Mouse (Mus musculus) MEL (cell line): Measurements from ENCODE around the gene Glod4. TPM values are rescaled to one million over a fixed set of nuclear protein-coding genes. Genes with fewer than 3 reads are reported as not detected.

Experiments used
- DNase-seq: peaks from one replicate; pipeline ENCODE4 v3.0.0; 2011; ENCODE audit warnings: low read depth, low spot score
- H3K27ac ChIP-seq: 2 replicates; pipeline ENCODE4 v1.5.1; 2012; ENCODE audit warnings: low read depth, mild to moderate bottlenecking, control low read depth, low read length, moderate library complexity; ENCODE audit not compliant: control insufficient read depth
- H3K27me3 ChIP-seq, 2 experiments: fragments of 150-350 bp in 1 of 2; sonication (generic) in 1 of 2; 2 replicates each; pipeline ENCODE4 v1.6.1; 2012; ENCODE audit warnings: low read length in 2 of 2, mild to moderate bottlenecking in 2 of 2, improper control_type of control experiment in 1 of 2, moderate library complexity in 1 of 2; ENCODE audit not compliant: insufficient read depth in 2 of 2, control insufficient read depth in 1 of 2
- H3K36me3 ChIP-seq, 2 experiments: 2 replicates each; pipeline ENCODE4 v1.6.1; 2012 to 2014; ENCODE audit warnings: low read length in 2 of 2, improper control_type of control experiment in 1 of 2, inconsistent platforms in 1 of 2, mild to moderate bottlenecking in 1 of 2; ENCODE audit not compliant: insufficient read depth in 2 of 2, control insufficient read depth in 1 of 2
- H3K4me1 ChIP-seq, 2 experiments: fragments of 150-350 bp in 1 of 2; sonication (generic) in 1 of 2; 2 replicates each; pipeline ENCODE4 v1.6.1; 2012; ENCODE audit warnings: low read length in 2 of 2, improper control_type of control experiment in 1 of 2, mild to moderate bottlenecking in 1 of 2; ENCODE audit not compliant: insufficient read depth in 2 of 2, control insufficient read depth in 1 of 2
- H3K4me3 ChIP-seq, 2 experiments: fragments of 150-350 bp in 1 of 2; sonication (generic) in 1 of 2; 2 replicates each; pipeline ENCODE4 v1.5.1; 2012; ENCODE audit warnings: low read depth in 2 of 2, low read length in 2 of 2, mild to moderate bottlenecking in 2 of 2, moderate library complexity in 2 of 2, control low read depth in 1 of 2, improper control_type of control experiment in 1 of 2; ENCODE audit not compliant: control insufficient read depth in 1 of 2, insufficient read depth in 1 of 2
- H3K79me2 ChIP-seq: 2 replicates; pipeline ENCODE4 v1.6.1; 2012; ENCODE audit warnings: mild to moderate bottlenecking, low read length, moderate library complexity; ENCODE audit not compliant: control insufficient read depth, poor library complexity, insufficient read depth
- H3K9ac ChIP-seq: 2 replicates; pipeline ENCODE4 v1.6.1; 2012; ENCODE audit warnings: low read depth, mild to moderate bottlenecking, control low read depth, low read length, moderate library complexity; ENCODE audit not compliant: control insufficient read depth, poor library complexity, severe bottlenecking
- H3K9me3 ChIP-seq: fragments of 150-350 bp; sonication (generic); replicated peaks from 2 replicates; pipeline ENCODE4 v1.6.1; 2012; ENCODE audit warnings: mild to moderate bottlenecking, low read length, improper control_type of control experiment, moderate library complexity; ENCODE audit not compliant: insufficient read depth
- BHLHE40 ChIP-seq: IDR thresholded peaks from 2 replicates; pipeline ENCODE4 v1.6.1; 2012; ENCODE audit warnings: low read depth, mild to moderate bottlenecking, inconsistent platforms, low read length, improper control_type of control experiment, borderline replicate concordance
- CHD1 ChIP-seq: IDR thresholded peaks from 2 replicates; pipeline ENCODE4 v1.6.1; 2012; ENCODE audit warnings: low read depth, mild to moderate bottlenecking, inconsistent platforms, low read length, improper control_type of control experiment
- CHD2 ChIP-seq: IDR thresholded peaks from 2 replicates; pipeline ENCODE4 v1.6.1; 2011; ENCODE audit warnings: low read length, improper control_type of control experiment
- E2F4 ChIP-seq: IDR thresholded peaks from 2 replicates; pipeline ENCODE4 v1.6.1; 2011; ENCODE audit warnings: low read depth, low read length, improper control_type of control experiment, borderline replicate concordance
- ETS1 ChIP-seq: IDR thresholded peaks from 2 replicates; pipeline ENCODE4 v1.6.1; 2012; ENCODE audit warnings: low read depth, mild to moderate bottlenecking, inconsistent platforms, low read length, improper control_type of control experiment, moderate library complexity
- GABPA ChIP-seq: IDR thresholded peaks from 2 replicates; pipeline ENCODE4 v1.6.1; 2012; ENCODE audit warnings: low read depth, mild to moderate bottlenecking, inconsistent platforms, low read length, improper control_type of control experiment, moderate library complexity
- HCFC1 ChIP-seq: IDR thresholded peaks from 2 replicates; pipeline ENCODE4 v1.6.1; 2012; ENCODE audit warnings: low read depth, mild to moderate bottlenecking, inconsistent platforms, low read length, improper control_type of control experiment, moderate library complexity
- KAT2A ChIP-seq: conservative IDR thresholded peaks from 2 replicates; pipeline ENCODE4 v1.6.1; 2012; ENCODE audit warnings: low read depth, low read length, improper control_type of control experiment, inconsistent platforms
- MAZ ChIP-seq: IDR thresholded peaks from 2 replicates; pipeline ENCODE4 v1.6.1; 2012; ENCODE audit warnings: low read depth, mild to moderate bottlenecking, inconsistent platforms, low read length, improper control_type of control experiment
- MEF2A ChIP-seq: IDR thresholded peaks from 2 replicates; pipeline ENCODE4 v1.6.1; 2014; ENCODE audit warnings: low read depth, mild to moderate bottlenecking, inconsistent platforms, low read length, improper control_type of control experiment; ENCODE audit not compliant: poor library complexity, insufficient replicate concordance, severe bottlenecking; ENCODE audit errors: extremely low read depth
- MXI1 ChIP-seq: IDR thresholded peaks from 2 replicates; pipeline ENCODE4 v1.6.1; 2011; ENCODE audit warnings: mild to moderate bottlenecking, low read depth, low read length, improper control_type of control experiment
- MYB ChIP-seq: IDR thresholded peaks from 2 replicates; pipeline ENCODE4 v1.6.1; 2011; ENCODE audit warnings: mild to moderate bottlenecking, low read depth, low read length, improper control_type of control experiment
- NELFE ChIP-seq: IDR thresholded peaks from 2 replicates; pipeline ENCODE4 v1.6.1; 2011; ENCODE audit warnings: low read depth, low read length, improper control_type of control experiment
- NRF1 ChIP-seq: IDR thresholded peaks from 2 replicates; pipeline ENCODE4 v1.6.1; 2014; ENCODE audit warnings: low read depth, mild to moderate bottlenecking, inconsistent platforms, low read length, improper control_type of control experiment, moderate library complexity; ENCODE audit not compliant: poor library complexity, insufficient read depth, severe bottlenecking
- POLR2AphosphoS5 ChIP-seq: IDR thresholded peaks from 2 replicates; pipeline ENCODE4 v1.6.1; 2012; ENCODE audit warnings: low read depth, borderline replicate concordance, mild to moderate bottlenecking, inconsistent platforms, low read length, moderate library complexity, mixed read lengths
- SMC3 ChIP-seq: IDR thresholded peaks from 2 replicates; pipeline ENCODE4 v1.6.1; 2011; ENCODE audit warnings: low read depth, low read length, improper control_type of control experiment
- TAL1 ChIP-seq: IDR thresholded peaks from 2 replicates; pipeline ENCODE4 v1.6.1; 2012; ENCODE audit warnings: mild to moderate bottlenecking, inconsistent platforms, low read length, moderate library complexity, mixed read lengths
- TBP ChIP-seq: IDR thresholded peaks from 2 replicates; pipeline ENCODE4 v1.8.0; 2011; ENCODE audit warnings: low read depth, low read length, improper control_type of control experiment
- TCF12 ChIP-seq: IDR thresholded peaks from 2 replicates; pipeline ENCODE4 v1.6.1; 2014; ENCODE audit warnings: low read depth, mild to moderate bottlenecking, inconsistent platforms, low read length, improper control_type of control experiment, moderate library complexity
- USF2 ChIP-seq, 2 experiments: IDR thresholded peaks; 2 replicates each; pipeline ENCODE4 v1.6.1; 2011 to 2012; ENCODE audit warnings: improper control_type of control experiment in 2 of 2, low read length in 2 of 2, borderline replicate concordance in 1 of 2, inconsistent platforms in 1 of 2, low read depth in 1 of 2, mild to moderate bottlenecking in 1 of 2; ENCODE audit not compliant: insufficient read depth in 1 of 2
- ZC3H11A ChIP-seq: IDR thresholded peaks from 2 replicates; pipeline ENCODE4 v1.6.1; 2012; ENCODE audit warnings: low read depth, mild to moderate bottlenecking, inconsistent platforms, low read length, improper control_type of control experiment
- ZKSCAN1 ChIP-seq: IDR thresholded peaks from 2 replicates; pipeline ENCODE4 v1.6.1; 2012; ENCODE audit warnings: low read depth, mild to moderate bottlenecking, inconsistent platforms, low read length, improper control_type of control experiment, moderate library complexity
- ZNF384 ChIP-seq: IDR thresholded peaks from 2 replicates; pipeline ENCODE4 v1.6.1; 2012; ENCODE audit warnings: low read depth, mild to moderate bottlenecking, inconsistent platforms, low read length, improper control_type of control experiment
- polyA plus RNA-seq, 2 experiments: library from polyadenylated mRNA; stranded (reverse) in 1 of 2; unstranded in 1 of 2; fragments of >175 nt in 1 of 2; fragments of >200 nt in 1 of 2; gene quantifications; 2 replicates each; pipeline versions ENCODE4 v1.2.1 to v1.2.4; 2012; ENCODE audit warnings: low replicate concordance in 2 of 2, low read depth in 1 of 2; ENCODE audit not compliant: insufficient read length in 2 of 2, insufficient read depth in 1 of 2, missing spikeins in 1 of 2
- total RNA-seq: library from RNA; depleted of rRNA; stranded (reverse); fragments of 300-350 nt; gene quantifications from 2 replicates; pipeline ENCODE4 v1.2.3, GENCODE M21; 2012

The Glod4 gene
- total and polyA plus RNA-seq, 3 experiments: 63.9 to 139 TPM; not detected in 1

GRCm38 (mm10) chr11:76122571-76122970 is 121.0 kb downstream of the Glod4 start (continued):
- TF ChIP-seq BHLHE40 (no peak), TAL1 (no peak)

- peaks cover 0 to 2% of the 10 kb centered on the region in 2 experiments; a peak in 2 of 4 replicates for H3K36me3 ChIP-seq
- TF ChIP-seq CHD2: no peak
- TF ChIP-seq TBP: no peak
- TF ChIP-seq ZKSCAN1: no peak
- no peak for TF ChIP-seq MXI1
- no peak for TF ChIP-seq ZC3H11A
- no peak for TF ChIP-seq ZNF384
- TF ChIP-seq KAT2A: no peak
- no peak for TF ChIP-seq NRF1
- no peak for TF ChIP-seq ETS1
- no peak overlapping the region for H3K27ac ChIP-seq
- no peaks in the 10 kb centered on the region for H3K79me2 ChIP-seq
- H3K4me3 ChIP-seq: no peak overlapping the region
- H3K4me1 ChIP-seq: no peaks in the 10 kb centered on the region
- H3K27me3 ChIP-seq: no peaks in the 10 kb centered on the region
- H3K9ac ChIP-seq: no peak overlapping the region
- H3K9me3 ChIP-seq: no peaks in the 10 kb centered on the region
- DNase-seq: no peak
Measured at GRCm38 (mm10) chr11:76121086-76121485, 122.4 kb downstream of the Glod4 start.

GRCm38 (mm10) chr11:76120407-76120901 is 123.1 kb downstream of the Glod4 start:
- Histone ChIP-seq H3K4me1 (no peaks in the 10 kb centered on the region), H3K9ac (no peak overlapping the region)
- TF ChIP-seq BHLHE40 (no peak), TBP (no peak), HCFC1 (no peak), GABPA (no peak), MAZ (no peak), ZNF384 (no peak), SMC3 (no peak), POLR2AphosphoS5 (no peak), ZC3H11A (no peak), E2F4 (no peak), ZKSCAN1 (no peak), NELFE (no peak), TCF12 (no peak), KAT2A (no peak), USF2 (IDR thresholded peaks at IDR 0.05; ENCODE audit: borderline replicate concordance in 1 of 2, insufficient read depth in 1 of 2, low read depth in 1 of 2, low read length in 2 of 2) (no peak), MEF2A (no peak), TAL1 (no peak), NRF1 (no peak), CHD1 (no peak), MYB (no peak)
- TF ChIP-seq, all 39 proteins: peak for 0
- no peak for DNase-seq
- Histone ChIP-seq H3K79me2 (no peaks in the 10 kb centered on the region), H3K27ac (no peak overlapping the region), H3K27me3 (no peaks in the 10 kb centered on the region), H3K4me3 (no peak overlapping the region), H3K9me3 (no peaks in the 10 kb centered on the region), H3K36me3 (peaks cover 0 to 2% of the 10 kb centered on the region in 2 experiments; a peak in 2 of 4 replicates)
